Mouse (Mus musculus) heart, adult 2 months (tissue): Measurements from ENCODE around the gene Adamts9. TPM values are rescaled to one million over a fixed set of nuclear protein-coding genes. Genes with fewer than 3 reads are reported as not detected.

Experiments used
- DNase-seq, 2 experiments: peaks; one replicate each; pipeline ENCODE4 v3.0.0; 2021
- H3K27ac ChIP-seq: fragments of 200-600 bp; 2 replicates; pipeline ENCODE4 v1.8.1; 2022
- H3K27me3 ChIP-seq: fragments of 200-500 bp; 2 replicates; pipeline ENCODE4 v1.6.1; 2012; ENCODE audit warnings: mild to moderate bottlenecking, low read length, inconsistent platforms, mixed read lengths; ENCODE audit not compliant: control insufficient read depth, insufficient read depth
- H3K36me3 ChIP-seq: fragments of 200-500 bp; 2 replicates; pipeline ENCODE4 v1.6.1; 2012; ENCODE audit warnings: low read length, inconsistent platforms; ENCODE audit not compliant: control insufficient read depth, insufficient read depth
- H3K4me1 ChIP-seq: fragments of 200-500 bp; 2 replicates; pipeline ENCODE4 v1.6.1; 2011; ENCODE audit warnings: low read length; ENCODE audit not compliant: control insufficient read depth, insufficient read depth
- H3K4me3 ChIP-seq: fragments of 200-600 bp; 2 replicates; pipeline ENCODE4 v1.8.1; 2022
- H3K79me2 ChIP-seq: fragments of 200-500 bp; replicated peaks from 2 replicates; pipeline ENCODE4 v1.6.1; 2012; ENCODE audit warnings: mild to moderate bottlenecking, inconsistent platforms, low read length, moderate library complexity, mixed read lengths; ENCODE audit not compliant: control insufficient read depth, insufficient read depth
- H3K9ac ChIP-seq: fragments of 200-500 bp; 2 replicates; pipeline ENCODE4 v1.6.1; 2012; ENCODE audit warnings: low read depth, mild to moderate bottlenecking, control low read depth, inconsistent platforms, low read length, mixed read lengths
- CTCF ChIP-seq: fragments of 200-600 bp; IDR thresholded peaks from 2 replicates; pipeline ENCODE4 v1.8.1; 2022; ENCODE audit warnings: antibody characterized with exemption, mild to moderate bottlenecking, moderate library complexity
- EP300 ChIP-seq: fragments of 200-500 bp; IDR thresholded peaks from 2 replicates; pipeline ENCODE4 v1.6.1; 2011; ENCODE audit warnings: low read depth, low read length, control low read depth; ENCODE audit not compliant: insufficient read depth
- POLR2A ChIP-seq: fragments of 200-500 bp; IDR thresholded peaks from 2 replicates; pipeline ENCODE4 v1.6.1; 2011; ENCODE audit warnings: mild to moderate bottlenecking, low read depth, low read length, control low read depth; ENCODE audit not compliant: insufficient read depth
- WGBS: fragments of 180-500 bp; shearing (Covaris S2); methylation state at CpG from one replicate; pipeline ENCODE4 v1.1.7; 2018; 5-methylcytosine and 5-hydroxymethylcytosine counted together
- intact Hi-C: fragments of 180-260 bp; cut with DNase I; formaldehyde crosslinking; loops from one replicate; pipeline ENCODE4 v1.15.1; 2025
- polyA plus RNA-seq: library from polyadenylated mRNA; depleted of rRNA; stranded (reverse); fragments of >200 nt; gene quantifications from 2 replicates; pipeline ENCODE4 v1.2.3, GENCODE M21; 2012
- total RNA-seq, 2 experiments: library from RNA; stranded (reverse); gene quantifications; 2 replicates each; pipeline ENCODE4 v1.2.3; 2021

The Adamts9 gene
- total and polyA plus RNA-seq, 3 experiments = 5.7 to 17.5 (median 9.6) TPM

- 93% methylated on average over 7 of the region's 7 CpGs for WGBS
- no peak for DNase-seq
- Histone ChIP-seq H3K27me3 (no peaks in the 10 kb centered on the region), H3K27ac (no peak overlapping the region), H3K9ac (no peak overlapping the region), H3K4me1 (no peaks in the 10 kb centered on the region), H3K36me3 (no peaks in the 10 kb centered on the region; the same call in 1 of the 2 replicates), H3K4me3 (no peak overlapping the region), H3K79me2 (no peaks in the 10 kb centered on the region)
- TF ChIP-seq POLR2A (no peak), CTCF (no peak), EP300 (no peak)
- intact Hi-C loops = no loop called here
Observed at GRCm38 (mm10) chr6:92823991-92824390, 119.3 kb downstream of the Adamts9 start.

DNA sequence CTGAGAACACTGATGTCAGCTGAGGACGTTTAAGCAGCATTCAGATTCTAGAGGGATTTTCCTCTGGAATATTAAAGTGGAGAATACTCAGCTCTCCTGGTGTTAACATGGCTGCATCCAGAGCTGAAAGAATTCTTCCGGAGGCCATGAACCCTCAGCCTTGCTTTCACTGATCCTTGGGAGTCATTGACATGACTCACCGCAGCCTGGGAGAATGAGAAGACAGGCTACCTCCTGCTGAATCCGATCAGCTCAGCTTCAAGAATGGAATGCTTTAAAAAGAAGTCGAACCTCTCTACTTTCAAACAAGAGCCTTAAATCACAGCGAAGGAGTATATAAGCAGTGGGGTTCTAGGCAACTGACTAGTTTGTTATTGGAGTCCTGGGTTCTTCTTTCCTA lies 121.3 kb downstream of the Adamts9 start:
- H3K9ac ChIP-seq = no peak overlapping the region
- no peak overlapping the region for H3K27ac ChIP-seq
- intact Hi-C loops = no loop called here
- 78% methylated on average over 6 of the region's 6 CpGs for WGBS
- TF ChIP-seq POLR2A (no peak), CTCF (no peak), EP300 (no peak)
- no peaks in the 10 kb centered on the region for H3K4me1 ChIP-seq
- no peaks in the 10 kb centered on the region for H3K27me3 ChIP-seq
- H3K36me3 ChIP-seq = peaks cover 2% of the 10 kb centered on the region
- no peak overlapping the region for H3K4me3 ChIP-seq
- H3K79me2 ChIP-seq = no peaks in the 10 kb centered on the region
- DNase-seq = no peak

GRCm38 (mm10) chr6:92821606-92822005 lies 121.7 kb downstream of the Adamts9 start:
- Histone ChIP-seq H3K79me2 (no peaks in the 10 kb centered on the region), H3K9ac (no peak overlapping the region), H3K36me3 (peaks cover 2% of the 10 kb centered on the region), H3K27me3 (no peaks in the 10 kb centered on the region), H3K4me3 (no peak overlapping the region), H3K27ac (no peak overlapping the region), H3K4me1 (no peaks in the 10 kb centered on the region; the same call in 1 of the 2 replicates)
- DNase-seq = no peak
- TF ChIP-seq POLR2A = no peak
- no peak for TF ChIP-seq CTCF
- TF ChIP-seq EP300 = no peak
- 77% methylated on average over 5 of the region's 5 CpGs for WGBS
- intact Hi-C loops = no loop called here

DNA sequence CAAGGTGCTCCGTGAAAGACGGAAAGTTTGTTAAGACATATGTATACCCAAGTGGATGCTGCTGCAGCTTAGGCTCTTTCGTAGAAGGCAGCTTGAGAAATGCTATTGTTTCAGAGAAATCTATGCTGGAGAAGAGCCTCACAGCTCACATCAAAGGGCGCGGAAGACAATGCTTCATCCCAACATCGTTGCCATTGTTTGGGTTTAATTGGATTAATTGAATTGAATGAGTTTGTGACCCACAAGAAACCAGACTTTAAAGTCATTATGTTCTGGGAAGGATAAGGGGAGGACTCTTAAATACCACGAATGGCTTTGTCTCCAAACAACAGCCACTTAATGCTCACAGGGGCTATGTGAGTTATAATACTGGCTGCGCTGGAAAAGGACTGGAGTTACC lies 125.6 kb downstream of the Adamts9 start:
- H3K79me2 ChIP-seq = no peaks in the 10 kb centered on the region
- intact Hi-C loops = no loop called here
- no peak overlapping the region for H3K9ac ChIP-seq
- peaks cover 4% of the 10 kb centered on the region for H3K36me3 ChIP-seq
- peaks cover 2% of the 10 kb centered on the region; the same call in 1 of the 2 replicates for H3K4me1 ChIP-seq
- no peak for TF ChIP-seq EP300
- TF ChIP-seq CTCF = no peak
- TF ChIP-seq POLR2A = no peak
- WGBS = 75% methylated on average over 8 of the region's 8 CpGs
- DNase-seq = no peak
- no peak overlapping the region for H3K27ac ChIP-seq
- H3K4me3 ChIP-seq = no peak overlapping the region
- H3K27me3 ChIP-seq = no peaks in the 10 kb centered on the region

- peaks cover 2% of the 10 kb centered on the region; the same call in 1 of the 2 replicates for H3K4me1 ChIP-seq
- H3K36me3 ChIP-seq = peaks cover 6% of the 10 kb centered on the region
- intact Hi-C loops = no loop called here
- H3K4me3 ChIP-seq = no peak within 1 kb of the TSS
- no peak within 1 kb of the TSS for H3K9ac ChIP-seq
- DNase-seq = peak in 1 of 2 experiments; percentile 8
- H3K27ac ChIP-seq = no peak within 1 kb of the TSS
- WGBS = 46% methylated on average over 8 of the region's 8 CpGs
- H3K27me3 ChIP-seq = no peaks in the 10 kb centered on the region
- no peaks in the 10 kb centered on the region for H3K79me2 ChIP-seq
- TF ChIP-seq CTCF (no peak), POLR2A (no peak), EP300 (no peak)
Observed at GRCm38 (mm10) chr6:92816311-92816751, 127.0 kb downstream of the Adamts9 start, which contains the start of gene A730049H05Rik. Gene A730049H05Rik (plus strand): TSS chr6:92816478.

GRCm38 (mm10) chr6:92812702-92813370 lies 130.5 kb downstream of the Adamts9 start:
- H3K9ac ChIP-seq = no peak overlapping the region
- intact Hi-C loops = no loop called here
- TF ChIP-seq EP300 (no peak), POLR2A (no peak), CTCF (no peak)
- DNase-seq = peak; percentile 31 to 33
- H3K27ac ChIP-seq = no peak overlapping the region
- no peak overlapping the region for H3K4me3 ChIP-seq
- WGBS = 49% methylated on average over 2 of the region's 2 CpGs
- peaks cover 2% of the 10 kb centered on the region; the same call in 1 of the 2 replicates for H3K4me1 ChIP-seq
- H3K36me3 ChIP-seq = peaks cover 4% of the 10 kb centered on the region
- peaks cover 2% of the 10 kb centered on the region; the same call in 1 of the 2 replicates for H3K79me2 ChIP-seq
- no peaks in the 10 kb centered on the region for H3K27me3 ChIP-seq
